Mouse (Mus musculus) gastrocnemius, adult 2 months (tissue): ENCODE measurements around the gene Camta1. TPM values are rescaled to one million over a fixed set of nuclear protein-coding genes. Genes with fewer than 3 reads are reported as not detected.
A peak's percentile ranks its signal among the peaks of the same experiment; 100 is the strongest.

Experiments used
- DNase-seq: peaks from one replicate; pipeline ENCODE4 v3.0.0; 2022
- H3K27ac ChIP-seq: fragments of 200-600 bp; 2 replicates; pipeline ENCODE4 v1.8.1; 2022; ENCODE audit warnings: mild to moderate bottlenecking
- H3K4me3 ChIP-seq: fragments of 200-600 bp; 2 replicates; pipeline ENCODE4 v1.8.1; 2022; ENCODE audit warnings: mild to moderate bottlenecking, moderate library complexity
- CTCF ChIP-seq: fragments of 200-600 bp; IDR thresholded peaks from 2 replicates; pipeline ENCODE4 v1.8.1; 2022; ENCODE audit warnings: antibody characterized with exemption, mild to moderate bottlenecking, moderate library complexity
- intact Hi-C: fragments of 180-260 bp; cut with DNase I; formaldehyde crosslinking; loops from one replicate; pipeline ENCODE4 v1.15.1; 2025
- total RNA-seq, 2 experiments: library from RNA; stranded (reverse); gene quantifications; 2 replicates each; pipeline ENCODE4 v1.2.3; 2021

Gene Camta1
- total RNA-seq, 2 experiments from 2014 or later = 95.9 to 126 TPM

GRCm38 (mm10) chr4:151328071-151328470 lies 533.6 kb downstream of the Camta1 start:
- no peak overlapping the region for H3K4me3 ChIP-seq
- DNase-seq = no peak
- no peak for TF ChIP-seq CTCF
- H3K27ac ChIP-seq = no peak overlapping the region
- intact Hi-C loops = no loop called here

GRCm38 (mm10) chr4:151326971-151327686 lies 534.5 kb downstream of the Camta1 start:
- DNase-seq = no peak
- intact Hi-C loops = no loop called here
- TF ChIP-seq CTCF = no peak
- Histone ChIP-seq H3K4me3 (no peak overlapping the region), H3K27ac (no peak overlapping the region)

GRCm38 (mm10) chr4:151316428-151316827 lies 545.2 kb downstream of the Camta1 start:
- no peak for TF ChIP-seq CTCF
- intact Hi-C loops = no loop called here
- no peak for DNase-seq
- Histone ChIP-seq H3K27ac (no peak overlapping the region), H3K4me3 (no peak overlapping the region)

- TF ChIP-seq CTCF = no peak
Measured at GRCm38 (mm10) chr4:151315726-151316125, 546.0 kb downstream of the Camta1 start.

GRCm38 (mm10) chr4:151310773-151311172 lies 550.9 kb downstream of the Camta1 start:
- intact Hi-C loops = no loop called here
- Histone ChIP-seq H3K4me3 (no peak overlapping the region), H3K27ac (no peak overlapping the region)
- DNase-seq = no peak
- no peak for TF ChIP-seq CTCF

More at GRCm38 (mm10) chr4:151315726-151316125, 546.0 kb downstream of the Camta1 start:
- no peak for DNase-seq
- intact Hi-C loops = no loop called here
- no peak overlapping the region for H3K27ac ChIP-seq
- no peak overlapping the region for H3K4me3 ChIP-seq

GRCm38 (mm10) chr4:151310056-151310685 lies 551.5 kb downstream of the Camta1 start:
- no peak for DNase-seq
- Histone ChIP-seq H3K4me3 (no peak overlapping the region), H3K27ac (no peak overlapping the region)
- intact Hi-C loops = no loop called here
- TF ChIP-seq CTCF = no peak

GRCm38 (mm10) chr4:151306890-151307289 lies 554.8 kb downstream of the Camta1 start:
- H3K27ac ChIP-seq = no peak overlapping the region
- no peak for TF ChIP-seq CTCF
- intact Hi-C loops = no loop called here
- no peak overlapping the region for H3K4me3 ChIP-seq
- DNase-seq = no peak

GRCm38 (mm10) chr4:151306311-151306765 lies 555.3 kb downstream of the Camta1 start:
- H3K4me3 ChIP-seq = no peak overlapping the region
- TF ChIP-seq CTCF = no peak
- no peak for DNase-seq
- intact Hi-C loops = no loop called here
- H3K27ac ChIP-seq = no peak overlapping the region

GRCm38 (mm10) chr4:151305761-151306160 lies 555.9 kb downstream of the Camta1 start:
- no peak overlapping the region for H3K27ac ChIP-seq
- intact Hi-C loops = no loop called here
- TF ChIP-seq CTCF = no peak
- H3K4me3 ChIP-seq = no peak overlapping the region
- no peak for DNase-seq

- no peak for TF ChIP-seq CTCF
- no peak overlapping the region for H3K4me3 ChIP-seq
- intact Hi-C loops = loop anchor here (5.0 kb wide), 1 partner anchor 147 kb away; no protein-coding TSS in a partner anchor
- no peak for DNase-seq
- H3K27ac ChIP-seq = no peak overlapping the region
Measured at GRCm38 (mm10) chr4:151303931-151304330, 557.7 kb downstream of the Camta1 start.

- intact Hi-C loops = loop anchor here (5.0 kb wide), 1 partner anchor 146 kb away; no protein-coding TSS in a partner anchor
- Histone ChIP-seq H3K4me3 (no peak overlapping the region), H3K27ac (no peak overlapping the region)
- no peak for TF ChIP-seq CTCF
- no peak for DNase-seq
Measured at GRCm38 (mm10) chr4:151303436-151303835, 558.2 kb downstream of the Camta1 start.

- H3K4me3 ChIP-seq = no peak overlapping the region
- no peak overlapping the region for H3K27ac ChIP-seq
- peak; percentile 66 for TF ChIP-seq CTCF
- DNase-seq = peak; percentile 47
- intact Hi-C loops = loop anchor here (5.0 kb wide), 1 partner anchor 145 kb away; no protein-coding TSS in a partner anchor
Measured at GRCm38 (mm10) chr4:151302195-151303126, 559.2 kb downstream of the Camta1 start.
